Mouse (Mus musculus) ES-CJ7 (cell line): ENCODE results near the gene Sdhaf4.

ENCODE experiments used
- DNase-seq: peaks from one replicate; pipeline ENCODE4 v3.0.0; 2011; ENCODE audit warnings: low read depth, low spot score

The Sdhaf4 gene

GRCm38 (mm10) chr1:24005070-24005804 is at the start of gene Sdhaf4:
TSS of gene Sdhaf4 (minus strand) at chr1:24005656.
- DNase-seq, result peak; percentile 93

DNA sequence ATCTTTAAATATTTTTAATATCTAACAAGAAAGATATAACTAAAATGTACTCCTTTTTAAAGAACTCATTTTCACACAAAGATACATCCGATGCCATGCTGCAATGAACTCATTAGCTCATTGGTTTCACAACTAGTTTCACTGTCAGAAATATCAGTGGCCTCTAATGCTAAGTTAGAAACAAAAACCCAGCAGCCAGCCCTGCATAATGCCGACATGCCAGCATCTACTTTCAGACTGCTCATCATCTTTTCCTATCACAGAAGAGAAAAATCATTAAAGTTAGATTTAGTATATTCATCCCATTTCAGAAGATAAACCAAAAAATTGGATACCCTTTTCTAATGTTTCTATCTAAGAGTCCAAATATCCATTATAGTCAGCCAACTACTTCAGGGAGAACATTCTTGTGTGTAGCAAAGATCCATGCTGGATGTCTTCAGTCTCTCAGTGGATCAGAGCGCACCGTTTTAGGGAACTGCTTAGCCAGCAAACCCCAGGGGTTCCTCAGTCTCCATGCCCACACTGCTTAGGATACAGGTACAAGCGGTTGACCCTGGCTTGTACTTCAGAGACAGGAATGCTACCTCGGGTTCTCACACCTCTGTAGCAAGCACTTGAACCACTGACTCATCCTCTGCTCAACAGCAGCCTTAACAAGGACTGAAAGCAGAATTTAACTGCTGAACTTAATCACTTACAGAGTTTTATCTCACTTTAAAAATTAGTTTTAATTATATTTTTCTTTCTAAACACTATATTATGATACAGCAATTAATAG is 41.5 kb upstream of the Sdhaf4 start:
- DNase-seq, result no peak

- DNase-seq, result no peak
These were observed 40.2 kb upstream of the Sdhaf4 start for GRCm38 (mm10) chr1:24045627-24046026.

DNA sequence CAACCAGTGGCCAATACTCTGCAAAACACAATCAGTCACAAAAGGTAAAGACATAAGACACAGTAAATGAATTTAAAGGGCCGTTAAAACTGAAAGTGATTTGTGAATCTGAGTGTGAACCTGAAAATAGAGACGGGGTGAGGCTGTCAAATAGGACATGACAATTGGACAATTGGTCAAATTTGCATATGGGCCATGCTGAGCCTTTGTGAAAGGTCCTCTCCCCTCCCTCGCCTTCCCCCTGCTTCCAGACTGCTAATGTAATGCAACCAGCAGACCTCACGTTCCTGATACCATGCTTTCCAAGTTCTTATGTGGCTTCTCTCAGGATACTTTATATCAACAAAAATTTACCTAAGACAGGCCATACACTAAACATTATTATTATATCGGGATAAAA is 37.6 kb upstream of the Sdhaf4 start:
- DNase-seq, result peak; percentile 61

- DNase-seq, result no peak
These were observed 28.4 kb upstream of the Sdhaf4 start for GRCm38 (mm10) chr1:24033759-24034423.

DNA sequence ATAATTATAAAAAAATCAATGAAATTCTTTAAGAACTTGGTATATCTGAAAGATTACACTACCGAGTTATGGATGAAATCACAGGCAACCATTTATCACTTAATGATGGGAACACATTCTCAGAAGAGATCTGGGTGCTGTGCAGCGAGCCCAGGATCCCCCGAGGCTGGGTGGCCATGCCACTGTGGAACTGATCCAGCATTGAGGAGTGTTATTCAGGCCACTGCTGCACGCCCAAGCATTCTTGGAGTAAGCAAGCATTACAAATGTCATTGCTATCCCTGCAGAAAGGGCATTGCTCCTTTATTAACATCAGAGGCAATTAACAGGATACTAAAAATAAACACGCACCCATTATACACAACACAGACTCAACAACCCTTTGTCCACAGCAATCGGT is 5.4 kb upstream of the Sdhaf4 start:
- no peak for DNase-seq

DNA sequence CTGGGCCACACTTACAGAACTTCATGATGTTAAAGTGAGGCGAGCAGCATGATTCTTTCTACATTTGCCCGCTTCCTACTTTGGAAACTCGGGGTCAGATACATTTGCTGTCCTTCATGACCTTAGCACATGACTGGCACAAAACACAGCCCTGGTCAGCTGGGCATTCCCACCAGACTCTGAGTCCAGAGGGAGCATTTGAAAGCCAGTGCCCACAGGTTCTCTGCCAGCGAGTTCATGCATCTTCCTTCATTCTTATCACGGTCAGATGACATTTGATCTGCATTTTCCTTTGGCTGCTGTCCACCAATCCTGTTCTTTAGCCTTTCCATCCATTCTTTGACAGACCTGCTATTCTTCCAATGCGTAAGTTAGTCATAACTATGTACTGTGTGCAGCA is 4.6 kb upstream of the Sdhaf4 start:
- no peak for DNase-seq

DNA sequence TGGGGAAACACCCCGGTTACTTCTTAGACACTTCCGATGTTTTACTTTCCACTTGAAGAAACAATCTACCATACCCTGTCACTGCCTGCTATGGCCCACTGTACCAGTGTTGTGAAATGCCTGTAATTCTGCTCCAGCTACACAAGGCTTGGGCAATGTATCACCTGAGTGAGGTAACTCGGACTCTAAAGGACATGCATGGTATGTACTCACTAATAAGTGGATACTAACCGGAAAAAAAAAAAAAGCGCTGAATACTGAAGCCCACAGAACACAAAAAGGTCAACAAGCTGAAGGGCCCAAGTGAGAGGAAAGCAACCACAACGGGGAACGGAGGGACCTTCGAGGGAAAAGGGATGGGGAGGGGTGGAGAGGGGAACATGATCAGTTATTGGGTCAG is 2.2 kb upstream of the Sdhaf4 start:
- no peak for DNase-seq

GRCm38 (mm10) chr1:23999318-23999717 is 6.1 kb downstream of the Sdhaf4 start:
- DNase-seq, result no peak

- DNase-seq, result no peak
These were observed 6.6 kb downstream of the Sdhaf4 start for GRCm38 (mm10) chr1:23998866-23999265.

DNA sequence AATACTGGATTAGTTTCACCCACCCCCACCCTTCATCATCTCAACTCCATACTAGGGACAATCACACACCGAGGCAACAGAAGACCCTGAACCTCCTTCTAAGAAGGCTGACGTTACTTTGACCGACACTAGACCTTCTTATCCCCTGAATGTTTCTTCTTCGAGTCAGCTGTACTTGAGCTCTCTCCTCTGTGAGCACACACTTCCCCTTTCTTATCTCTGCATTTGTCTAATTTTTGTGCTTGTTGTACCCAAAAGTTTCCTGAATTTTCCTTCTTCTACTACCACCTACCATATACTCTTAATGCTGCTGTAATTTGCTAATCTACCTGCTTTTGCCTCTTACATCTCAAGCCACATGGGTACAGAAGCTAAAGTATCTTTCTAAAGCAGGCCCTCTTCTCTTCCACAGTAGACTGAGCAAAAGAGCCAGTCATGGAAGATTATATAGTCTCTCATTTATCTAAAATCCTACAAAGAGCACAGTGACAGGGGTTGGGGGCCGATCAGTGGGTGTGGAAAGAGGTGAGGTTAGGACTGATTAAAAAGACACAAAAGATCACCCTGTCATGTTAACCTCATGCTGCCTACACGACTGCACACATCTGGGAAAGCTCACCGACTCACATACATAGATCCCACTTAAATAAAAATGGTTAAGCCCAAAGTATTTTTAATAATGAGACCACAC is 7.2 kb downstream of the Sdhaf4 start:
- DNase-seq, result no peak

GRCm38 (mm10) chr1:23997493-23997892 is 8.0 kb downstream of the Sdhaf4 start:
- no peak for DNase-seq

GRCm38 (mm10) chr1:23995420-23995819 is 10.0 kb downstream of the Sdhaf4 start:
- peak; percentile 39 for DNase-seq

DNA sequence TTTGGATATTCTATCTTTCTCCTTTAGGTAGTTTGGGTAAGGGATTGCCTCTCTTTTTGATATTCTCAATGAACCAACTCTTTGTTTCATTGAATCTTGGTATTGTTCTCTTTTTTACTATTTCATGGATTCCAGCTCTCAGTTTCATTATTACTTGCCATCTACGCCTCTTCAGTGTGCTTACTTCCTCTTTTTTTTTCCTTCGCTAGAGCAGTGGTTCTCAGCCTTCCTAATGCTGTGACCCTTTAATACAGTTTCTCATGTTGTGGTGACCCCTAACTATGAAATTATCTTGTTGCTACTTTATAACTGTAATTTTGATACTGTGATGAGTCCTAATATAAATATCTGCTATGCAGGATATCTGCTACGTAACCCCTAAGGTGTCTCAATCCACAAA is 22.3 kb downstream of the Sdhaf4 start:
- no peak for DNase-seq

GRCm38 (mm10) chr1:23978281-23978680 is 27.2 kb downstream of the Sdhaf4 start:
- DNase-seq, result no peak

- peak; percentile 54 for DNase-seq
These were observed 34.3 kb downstream of the Sdhaf4 start for GRCm38 (mm10) chr1:23971159-23971558.

- peak; percentile 64 for DNase-seq
These were observed 37.3 kb downstream of the Sdhaf4 start for GRCm38 (mm10) chr1:23968027-23968725.

GRCm38 (mm10) chr1:23966226-23966625 is 39.2 kb downstream of the Sdhaf4 start:
- no peak for DNase-seq

GRCm38 (mm10) chr1:23959415-23959732 is 46.1 kb downstream of the Sdhaf4 start:
- DNase-seq, result peak; percentile 51

DNA sequence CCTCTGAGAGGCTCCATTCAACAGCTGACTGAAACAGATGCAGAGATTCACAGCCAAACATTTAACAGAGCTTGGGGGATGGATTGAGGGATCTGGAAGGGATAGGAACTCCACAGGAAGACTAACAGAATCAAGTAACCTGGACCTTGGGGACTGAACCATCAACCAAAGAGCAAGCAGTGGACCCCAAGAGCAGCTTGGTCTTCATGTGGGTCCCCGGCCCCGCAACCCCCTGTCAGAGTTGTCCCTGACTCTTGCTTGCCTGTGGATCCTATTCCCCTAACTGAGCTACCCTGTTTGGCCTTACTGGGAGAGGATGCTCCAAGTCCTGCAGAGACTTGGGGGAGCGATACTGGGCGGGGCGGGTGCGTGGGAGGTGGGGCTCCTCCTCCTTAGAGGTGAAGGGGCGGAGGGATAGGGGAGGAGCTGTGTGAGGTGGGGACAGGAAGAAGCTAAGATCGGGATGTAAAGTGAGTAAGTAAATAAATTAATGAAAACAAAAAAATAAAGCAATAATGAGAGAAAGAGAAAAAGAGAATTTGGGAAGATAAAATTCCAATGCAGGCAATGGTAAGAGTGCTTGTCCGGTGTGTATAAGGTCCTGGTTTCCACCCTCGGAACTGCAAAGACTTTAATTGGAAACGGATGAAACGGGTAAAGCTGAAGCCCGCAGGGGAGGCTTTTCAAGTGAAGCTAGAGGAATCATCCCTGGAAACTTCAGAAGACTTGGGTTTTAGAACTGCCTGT is 46.6 kb downstream of the Sdhaf4 start:
- DNase-seq, result peak; percentile 76

DNA sequence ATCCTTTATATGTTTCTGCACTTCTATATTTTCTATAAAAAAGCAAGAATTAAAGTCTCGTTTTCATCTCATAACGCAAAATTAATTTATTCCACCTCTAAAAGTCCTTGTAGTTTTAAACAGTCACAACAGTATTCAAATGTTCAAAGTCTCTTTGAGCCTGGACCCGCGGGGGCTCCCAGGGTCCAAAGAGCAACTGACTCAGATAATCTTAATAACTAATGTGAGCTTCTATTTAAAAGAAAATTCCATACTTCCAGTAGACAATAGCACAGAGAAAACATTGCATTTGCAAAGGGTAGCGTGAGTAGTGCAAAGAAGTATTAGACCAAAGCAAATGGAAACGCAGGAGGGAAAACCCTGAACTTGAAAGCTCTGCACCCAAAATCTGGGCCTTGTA is 47.4 kb downstream of the Sdhaf4 start:
- no peak for DNase-seq
